Mouse (Mus musculus) erythroblast, embryonic 14.5 days (primary cell): Measurements from ENCODE around the gene Hoxa9.

Experiments
- GATA1 ChIP-seq: IDR thresholded peaks from 2 replicates; pipeline ENCODE4 v1.6.1; 2012; ENCODE audit warnings: low read length, inconsistent platforms, mixed read lengths
- TAL1 ChIP-seq: IDR thresholded peaks from 3 replicates; pipeline ENCODE4 v1.6.1; 2012; ENCODE audit warnings: low read length, inconsistent platforms, mixed read lengths

GRCm38 (mm10) chr6:52203371-52204049, 27.4 kb downstream of the Hoxa9 start:
- no peak for TF ChIP-seq TAL1
- TF ChIP-seq GATA1: no peak
